Mouse (Mus musculus) hindbrain, embryonic 11.5 days (tissue): ENCODE results near the gene Scn2b. TPM values are rescaled to one million over a fixed set of nuclear protein-coding genes. Genes with fewer than 3 reads are reported as not detected.

Source experiments
- ATAC-seq: fragments of 200-750 bp; cut with Nextera tagmentation; 2 replicates; pipeline ENCODE4 v1.8.0; 2017; ENCODE audit warnings: mild to moderate bottlenecking, moderate TSS enrichment, moderate library complexity; ENCODE audit not compliant: low FRiP score
- DNase-seq: peaks from one replicate; pipeline ENCODE4 v3.0.0-alpha.2; 2015; ENCODE audit warnings: low spot score
- H3K27ac ChIP-seq: fragments of 300-500 bp; sonication (generic); 2 replicates; pipeline ENCODE4 v1.5.1; 2014; ENCODE audit warnings: mild to moderate bottlenecking, low read depth, low read length
- H3K27me3 ChIP-seq: fragments of 300-500 bp; sonication (generic); 2 replicates; pipeline ENCODE4 v1.6.1; 2014; ENCODE audit warnings: mild to moderate bottlenecking, low read length, moderate library complexity, mixed read lengths; ENCODE audit not compliant: control insufficient read depth, insufficient read depth
- H3K36me3 ChIP-seq: fragments of 300-500 bp; sonication (generic); 2 replicates; pipeline ENCODE4 v1.6.1; 2014; ENCODE audit warnings: mild to moderate bottlenecking, low read length, moderate library complexity, mixed read lengths; ENCODE audit not compliant: control insufficient read depth, insufficient read depth
- H3K4me1 ChIP-seq: fragments of 300-500 bp; sonication (generic); replicated peaks from 2 replicates; pipeline ENCODE4 v1.6.1; 2014; ENCODE audit warnings: low read length, mixed read lengths; ENCODE audit not compliant: control insufficient read depth, insufficient read depth
- H3K4me2 ChIP-seq: fragments of 300-500 bp; sonication (generic); replicated peaks from 2 replicates; pipeline ENCODE4 v1.6.1; 2014; ENCODE audit warnings: mild to moderate bottlenecking, low read depth, low read length
- H3K4me3 ChIP-seq: fragments of 300-500 bp; sonication (generic); 2 replicates; pipeline ENCODE4 v1.5.1; 2014; ENCODE audit warnings: low read depth, low read length
- H3K9ac ChIP-seq: fragments of 300-500 bp; sonication (generic); 2 replicates; pipeline ENCODE4 v1.6.1; 2014; ENCODE audit warnings: low read depth, low read length
- H3K9me3 ChIP-seq: fragments of 300-500 bp; sonication (generic); 2 replicates; pipeline ENCODE4 v1.6.1; 2016; ENCODE audit warnings: low read length; ENCODE audit not compliant: control insufficient read depth
- WGBS: fragments of 180-500 bp; shearing (Covaris S2); extraction: QIAGEN DNeasy Blood & Tissue Kit; methylation state at CpG from one replicate; pipeline ENCODE4 v1.1.7; 2014; 5-methylcytosine and 5-hydroxymethylcytosine counted together
- polyA plus RNA-seq: library from polyadenylated mRNA; unstranded; fragments of >200 nt; fragmentation: Nextera tagmentation; extraction: Ambion mirVana; gene quantifications from 2 replicates; pipeline ENCODE4 v1.2.1, GENCODE M21; 2014

Scn2b gene
- 3.8 and 4.7 TPM in 2 replicates for polyA plus RNA-seq

GRCm38 (mm10) chr9:45117741-45118431 is at the start of gene Scn2b:
Scn2b (plus strand) TSS chr9:45117782.
- Histone ChIP-seq H3K27ac (peak within 1 kb of the TSS; percentile 58), H3K4me2 (peak within 1 kb of the TSS; percentile 51), H3K4me3 (peak within 1 kb of the TSS; percentile 57), H3K4me1 (peaks cover 3% of the 10 kb centered on the region; the same call in 1 of the 2 replicates), H3K9me3 (no peaks in the 10 kb centered on the region), H3K27me3 (no peaks in the 10 kb centered on the region; the same call in 1 of the 2 replicates), H3K9ac (peak within 1 kb of the TSS; percentile 70), H3K36me3 (no peaks in the 10 kb centered on the region)
- WGBS: 1% methylated on average over 13 of the region's 13 CpGs
- ATAC-seq (peak; percentile 38; the same call in 1 of the 2 replicates), DNase-seq (peak; percentile 46)

GRCm38 (mm10) chr9:45071800-45072199 is 45.8 kb upstream of the Scn2b start:
- Histone ChIP-seq H3K4me1 (no peaks in the 10 kb centered on the region), H3K4me2 (no peak overlapping the region), H3K27ac (no peak overlapping the region), H3K4me3 (no peak overlapping the region), H3K36me3 (no peaks in the 10 kb centered on the region), H3K9me3 (no peaks in the 10 kb centered on the region), H3K9ac (no peak overlapping the region), H3K27me3 (no peaks in the 10 kb centered on the region)
- DNase-seq: no peak
- ATAC-seq: no peak
- 69% methylated on average over 3 of the region's 3 CpGs for WGBS

GRCm38 (mm10) chr9:45077859-45078258 is 39.7 kb upstream of the Scn2b start:
- WGBS: 65% methylated on average over 3 of the region's 3 CpGs
- ATAC-seq: no peak
- H3K27me3 ChIP-seq: no peaks in the 10 kb centered on the region

GRCm38 (mm10) chr9:45079011-45079410 is 38.6 kb upstream of the Scn2b start, which contains the start of gene Jaml:
Jaml (plus strand) TSS chr9:45079183.
- WGBS: 88% methylated on average over 5 of the region's 5 CpGs
- Histone ChIP-seq H3K27me3 (no peaks in the 10 kb centered on the region), H3K9ac (no peak within 1 kb of the TSS), H3K9me3 (no peaks in the 10 kb centered on the region), H3K4me3 (no peak within 1 kb of the TSS), H3K4me2 (no peak within 1 kb of the TSS), H3K36me3 (no peaks in the 10 kb centered on the region), H3K27ac (no peak within 1 kb of the TSS), H3K4me1 (no peaks in the 10 kb centered on the region)
- DNase-seq: no peak
- no peak for ATAC-seq

More at GRCm38 (mm10) chr9:45077859-45078258, 39.7 kb upstream of the Scn2b start:
- Histone ChIP-seq H3K9ac (no peak overlapping the region), H3K4me1 (no peaks in the 10 kb centered on the region), H3K36me3 (no peaks in the 10 kb centered on the region), H3K9me3 (no peaks in the 10 kb centered on the region), H3K27ac (no peak overlapping the region), H3K4me3 (no peak overlapping the region), H3K4me2 (no peak overlapping the region)
- DNase-seq: no peak

GRCm38 (mm10) chr9:45083132-45083531 is 34.5 kb upstream of the Scn2b start:
- H3K27me3 ChIP-seq: no peaks in the 10 kb centered on the region
- no peaks in the 10 kb centered on the region for H3K9me3 ChIP-seq
- no peak overlapping the region for H3K4me3 ChIP-seq
- 89% methylated on average over 3 of the region's 3 CpGs for WGBS
- H3K27ac ChIP-seq: no peak overlapping the region
- no peak for DNase-seq
- ATAC-seq: no peak
- no peaks in the 10 kb centered on the region for H3K4me1 ChIP-seq
- no peak overlapping the region for H3K9ac ChIP-seq
- no peaks in the 10 kb centered on the region for H3K36me3 ChIP-seq
- H3K4me2 ChIP-seq: no peak overlapping the region

- Histone ChIP-seq H3K27me3 (no peaks in the 10 kb centered on the region), H3K9me3 (no peaks in the 10 kb centered on the region), H3K36me3 (no peaks in the 10 kb centered on the region), H3K9ac (no peak overlapping the region), H3K4me2 (no peak overlapping the region), H3K27ac (no peak overlapping the region), H3K4me1 (no peaks in the 10 kb centered on the region), H3K4me3 (no peak overlapping the region)
- no peak for DNase-seq
- 75% methylated on average over 5 of the region's 5 CpGs for WGBS
- ATAC-seq: no peak
Measured at GRCm38 (mm10) chr9:45084556-45084955, 33.0 kb upstream of the Scn2b start.

- WGBS: 87% methylated on average over 12 of the region's 12 CpGs
- H3K4me3 ChIP-seq: no peak overlapping the region
- H3K27me3 ChIP-seq: no peaks in the 10 kb centered on the region
- ATAC-seq: no peak
- H3K27ac ChIP-seq: no peak overlapping the region
- H3K9ac ChIP-seq: no peak overlapping the region
- H3K36me3 ChIP-seq: no peaks in the 10 kb centered on the region
- no peaks in the 10 kb centered on the region for H3K9me3 ChIP-seq
- DNase-seq: no peak
- H3K4me2 ChIP-seq: no peak overlapping the region
- no peaks in the 10 kb centered on the region for H3K4me1 ChIP-seq
Measured at GRCm38 (mm10) chr9:45085741-45086690, 31.6 kb upstream of the Scn2b start.

GRCm38 (mm10) chr9:45088040-45088439 is 29.5 kb upstream of the Scn2b start:
- Histone ChIP-seq H3K36me3 (no peaks in the 10 kb centered on the region), H3K9me3 (no peaks in the 10 kb centered on the region), H3K4me1 (no peaks in the 10 kb centered on the region), H3K4me3 (no peak overlapping the region), H3K27ac (no peak overlapping the region), H3K9ac (no peak overlapping the region), H3K4me2 (no peak overlapping the region), H3K27me3 (no peaks in the 10 kb centered on the region)
- DNase-seq (no peak), ATAC-seq (no peak)
